Mouse (Mus musculus) midbrain, embryonic 14.5 days (tissue): ENCODE measurements around the gene Ccnd3. TPM values are rescaled to one million over a fixed set of nuclear protein-coding genes. Genes with fewer than 3 reads are reported as not detected.

Experiments
- ATAC-seq: fragments of 200-750 bp; cut with Nextera tagmentation; 2 replicates; pipeline ENCODE4 v1.8.0; 2017; ENCODE audit warnings: moderate number of reproducible peaks, moderate library complexity; ENCODE audit not compliant: low FRiP score, low TSS enrichment
- DNase-seq: peaks from one replicate; pipeline ENCODE4 v3.0.0-alpha.2; 2015
- H3K27ac ChIP-seq: fragments of 300-500 bp; sonication (generic); replicated peaks from 2 replicates; pipeline ENCODE4 v1.5.1; 2014; ENCODE audit warnings: mild to moderate bottlenecking, low read depth, low read length, moderate library complexity
- H3K27me3 ChIP-seq: fragments of 300-500 bp; sonication (generic); 2 replicates; pipeline ENCODE4 v1.6.1; 2014; ENCODE audit warnings: low read length, control low read depth, mixed read lengths; ENCODE audit not compliant: control insufficient read depth, insufficient read depth
- H3K36me3 ChIP-seq: fragments of 300-500 bp; sonication (generic); 2 replicates; pipeline ENCODE4 v1.6.1; 2014; ENCODE audit warnings: low read length, control low read depth; ENCODE audit not compliant: control insufficient read depth, insufficient read depth
- H3K4me1 ChIP-seq: fragments of 300-500 bp; sonication (generic); 2 replicates; pipeline ENCODE4 v1.6.1; 2014; ENCODE audit warnings: mild to moderate bottlenecking, antibody characterized with exemption, low read length, control low read depth; ENCODE audit not compliant: control insufficient read depth, insufficient read depth
- H3K4me2 ChIP-seq: fragments of 300-500 bp; sonication (generic); 2 replicates; pipeline ENCODE4 v1.6.1; 2014; ENCODE audit warnings: mild to moderate bottlenecking, low read length, moderate library complexity
- H3K4me3 ChIP-seq: fragments of 300-500 bp; sonication (generic); replicated peaks from 2 replicates; pipeline ENCODE4 v1.5.1; 2014; ENCODE audit warnings: low read depth, low read length
- H3K9ac ChIP-seq: fragments of 300-500 bp; sonication (generic); replicated peaks from 2 replicates; pipeline ENCODE4 v1.6.1; 2014; ENCODE audit warnings: mild to moderate bottlenecking, low read length, moderate library complexity
- H3K9me3 ChIP-seq: fragments of 300-500 bp; sonication (generic); 2 replicates; pipeline ENCODE4 v1.6.1; 2016; ENCODE audit warnings: low read length, control low read depth, mixed read lengths; ENCODE audit not compliant: control insufficient read depth
- WGBS: fragments of 180-500 bp; shearing (Covaris S2); extraction: QIAGEN DNeasy Blood & Tissue Kit; methylation state at CpG from one replicate; pipeline ENCODE4 v1.1.7; 2014; 5-methylcytosine and 5-hydroxymethylcytosine counted together
- polyA plus RNA-seq: library from polyadenylated mRNA; unstranded; fragments of >200 nt; fragmentation: Nextera tagmentation; extraction: Ambion mirVana; gene quantifications from 2 replicates; pipeline ENCODE4 v1.2.1, GENCODE M21; 2014

Gene Ccnd3
- polyA plus RNA-seq, 1 experiment from 2014 or later, result 67.3 TPM

- peaks cover 35% of the 10 kb centered on the region for H3K36me3 ChIP-seq
- no peak for DNase-seq
- H3K9ac ChIP-seq, result no peak overlapping the region
- H3K27me3 ChIP-seq, result no peaks in the 10 kb centered on the region
- H3K4me2 ChIP-seq, result no peak overlapping the region
- no peak for ATAC-seq
- H3K27ac ChIP-seq, result no peak overlapping the region
- H3K9me3 ChIP-seq, result no peaks in the 10 kb centered on the region
- peaks cover 9% of the 10 kb centered on the region for H3K4me1 ChIP-seq
- 90% methylated on average over 5 of the region's 5 CpGs for WGBS
- no peak overlapping the region for H3K4me3 ChIP-seq
Observed at GRCm38 (mm10) chr17:47626031-47626430, 121.2 kb downstream of the Ccnd3 start.

- ATAC-seq (no peak), DNase-seq (no peak)
- Histone ChIP-seq H3K27me3 (no peaks in the 10 kb centered on the region), H3K4me1 (peaks cover 25% of the 10 kb centered on the region), H3K36me3 (peaks cover 24% of the 10 kb centered on the region), H3K27ac (no peak overlapping the region), H3K9ac (no peak overlapping the region), H3K4me2 (no peak overlapping the region), H3K4me3 (no peak overlapping the region), H3K9me3 (no peaks in the 10 kb centered on the region)
- WGBS, result 87% methylated on average over 2 of the region's 2 CpGs
Observed at GRCm38 (mm10) chr17:47627791-47628190, 122.9 kb downstream of the Ccnd3 start.

DNA sequence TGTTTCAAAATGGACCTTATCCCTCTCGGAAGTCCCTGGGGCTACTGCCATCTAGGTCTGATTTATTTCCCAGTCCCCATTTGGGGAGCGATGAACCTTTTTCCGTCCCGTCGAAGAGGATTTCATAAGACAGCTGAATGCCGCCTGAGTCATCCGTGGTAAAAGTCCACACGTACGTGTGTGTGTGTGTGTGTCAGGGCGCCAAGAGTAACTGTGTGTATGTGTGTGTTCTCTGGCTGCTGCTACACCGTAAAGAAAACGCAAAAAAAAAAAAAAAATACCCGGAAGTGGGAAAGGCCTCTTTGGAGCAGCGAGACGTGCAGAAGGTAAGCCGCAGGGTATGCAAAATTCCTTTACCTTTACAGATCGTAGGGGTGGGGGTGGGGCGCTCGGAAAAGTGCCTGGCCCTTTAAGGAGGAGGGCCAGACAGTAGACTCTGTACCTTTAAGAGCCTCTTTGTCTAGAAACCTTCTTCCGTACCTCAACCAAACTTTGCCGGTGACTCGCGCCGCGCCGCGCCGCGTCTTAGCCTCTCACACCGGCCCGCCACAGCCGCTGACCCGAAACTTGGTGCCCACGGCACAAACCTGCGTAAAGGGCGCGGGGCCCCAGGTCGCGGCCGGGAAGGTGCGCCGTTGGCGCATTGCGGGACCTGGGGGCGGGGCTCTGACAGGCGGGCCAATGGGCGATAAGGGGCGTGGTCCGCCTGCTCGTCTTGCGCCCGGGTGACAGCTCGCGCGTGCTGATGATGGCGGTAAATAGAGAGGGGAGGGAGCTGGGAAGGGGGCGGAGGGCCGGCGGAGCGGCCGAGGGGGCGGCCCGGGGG lies 124.2 kb downstream of the Ccnd3 start:
- peak; percentile 95 for ATAC-seq
- Histone ChIP-seq H3K9me3 (no peaks in the 10 kb centered on the region), H3K9ac (peak overlapping the region; percentile 80), H3K27me3 (no peaks in the 10 kb centered on the region), H3K4me1 (peaks cover 26% of the 10 kb centered on the region), H3K4me3 (peak overlapping the region; percentile 70), H3K27ac (peak overlapping the region; percentile 95), H3K36me3 (peaks cover 12% of the 10 kb centered on the region), H3K4me2 (peak overlapping the region; percentile 67)
- DNase-seq, result peak; percentile 98
- under 1% methylated on average over 62 of the region's 63 CpGs for WGBS

GRCm38 (mm10) chr17:47629717-47630677 lies 125.1 kb downstream of the Ccnd3 start:
- peak overlapping the region; percentile 70 for H3K4me3 ChIP-seq
- H3K36me3 ChIP-seq, result peaks cover 11% of the 10 kb centered on the region
- WGBS, result under 1% methylated on average over 61 of the region's 61 CpGs
- no peaks in the 10 kb centered on the region for H3K27me3 ChIP-seq
- peak overlapping the region; percentile 95 for H3K27ac ChIP-seq
- H3K9ac ChIP-seq, result peak overlapping the region; percentile 80
- ATAC-seq (peak; percentile 46), DNase-seq (peak; percentile 60)
- peak overlapping the region; percentile 67 for H3K4me2 ChIP-seq
- peaks cover 26% of the 10 kb centered on the region for H3K4me1 ChIP-seq
- H3K9me3 ChIP-seq, result no peaks in the 10 kb centered on the region

DNA sequence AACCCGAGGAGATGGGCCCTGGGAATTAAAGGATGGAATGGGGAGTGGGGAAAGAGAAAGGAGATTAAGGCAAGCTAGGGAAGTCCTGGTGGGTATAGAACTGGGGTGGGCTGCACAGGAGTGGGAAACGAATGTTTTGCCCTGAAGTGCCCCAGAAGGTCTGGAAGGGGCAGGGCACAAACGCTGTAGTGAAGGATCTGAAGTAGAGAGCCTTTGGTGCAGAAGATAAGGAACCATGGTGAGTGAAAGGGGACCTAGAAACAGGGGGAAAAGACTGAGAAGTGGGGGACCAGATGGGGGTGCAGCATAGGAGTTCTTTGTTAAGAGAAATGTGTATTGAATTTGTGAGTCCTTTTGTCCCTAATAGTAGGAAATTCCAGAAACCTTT lies 125.8 kb downstream of the Ccnd3 start, which contains the start of gene Usp49:
Usp49 (plus strand) TSS at position 13 of the 388 bp plus-strand sequence.
- Histone ChIP-seq H3K9ac (peak within 1 kb of the TSS; percentile 80), H3K27ac (peak within 1 kb of the TSS; percentile 95), H3K36me3 (peaks cover 12% of the 10 kb centered on the region), H3K9me3 (no peaks in the 10 kb centered on the region), H3K4me1 (peaks cover 26% of the 10 kb centered on the region), H3K27me3 (no peaks in the 10 kb centered on the region), H3K4me3 (peak within 1 kb of the TSS; percentile 70), H3K4me2 (peak within 1 kb of the TSS; percentile 67)
- 2% methylated on average over 3 of the region's 3 CpGs for WGBS
- ATAC-seq, result no peak
- DNase-seq, result no peak

GRCm38 (mm10) chr17:47632181-47632840 lies 127.5 kb downstream of the Ccnd3 start:
- Histone ChIP-seq H3K36me3 (peaks cover 15% of the 10 kb centered on the region; the same call in 1 of the 2 replicates), H3K4me1 (peaks cover 26% of the 10 kb centered on the region), H3K27ac (no peak overlapping the region), H3K9ac (no peak overlapping the region), H3K27me3 (no peaks in the 10 kb centered on the region), H3K4me3 (no peak overlapping the region), H3K4me2 (peak overlapping the region; percentile 67), H3K9me3 (no peaks in the 10 kb centered on the region)
- ATAC-seq (no peak), DNase-seq (no peak)
- WGBS, result 76% methylated on average over 4 of the region's 4 CpGs

GRCm38 (mm10) chr17:47633999-47634770 lies 129.3 kb downstream of the Ccnd3 start:
- Histone ChIP-seq H3K36me3 (peaks cover 15% of the 10 kb centered on the region; the same call in 1 of the 2 replicates), H3K4me2 (no peak overlapping the region), H3K9me3 (no peaks in the 10 kb centered on the region), H3K4me1 (peaks cover 24% of the 10 kb centered on the region), H3K27ac (no peak overlapping the region), H3K9ac (no peak overlapping the region), H3K27me3 (no peaks in the 10 kb centered on the region), H3K4me3 (no peak overlapping the region)
- WGBS, result 84% methylated on average over 7 of the region's 7 CpGs
- DNase-seq (no peak), ATAC-seq (no peak)

GRCm38 (mm10) chr17:47642992-47643391 lies 138.1 kb downstream of the Ccnd3 start:
- DNase-seq (no peak), ATAC-seq (no peak)
- 83% methylated on average over 2 of the region's 2 CpGs for WGBS
- Histone ChIP-seq H3K9me3 (no peaks in the 10 kb centered on the region), H3K4me3 (no peak overlapping the region), H3K4me2 (no peak overlapping the region), H3K27ac (no peak overlapping the region), H3K36me3 (no peaks in the 10 kb centered on the region), H3K27me3 (no peaks in the 10 kb centered on the region), H3K4me1 (no peaks in the 10 kb centered on the region), H3K9ac (no peak overlapping the region)
